Mouse (Mus musculus) stomach, embryonic 14.5 days (tissue): Measurements from ENCODE around the gene Rps6ka5. TPM values are rescaled to one million over a fixed set of nuclear protein-coding genes. Genes with fewer than 3 reads are reported as not detected.

Source experiments
- ATAC-seq: fragments of 200-750 bp; cut with Nextera tagmentation; 2 replicates; pipeline ENCODE4 v1.8.0; 2017; ENCODE audit warnings: low read depth, moderate TSS enrichment; ENCODE audit not compliant: insufficient number of reproducible peaks, insufficient read depth, low FRiP score
- H3K27ac ChIP-seq: fragments of 300-500 bp; sonication (generic); 2 replicates; pipeline ENCODE4 v1.5.1; 2014; ENCODE audit warnings: mild to moderate bottlenecking, low read length, moderate library complexity, mixed read lengths
- H3K27me3 ChIP-seq: fragments of 300-500 bp; sonication (generic); 2 replicates; pipeline ENCODE4 v1.6.1; 2014; ENCODE audit warnings: low read length, control low read depth, mixed read lengths; ENCODE audit not compliant: control insufficient read depth, insufficient read depth
- H3K36me3 ChIP-seq: fragments of 300-500 bp; sonication (generic); 2 replicates; pipeline ENCODE4 v1.6.1; 2014; ENCODE audit warnings: mild to moderate bottlenecking, control low read depth, low read length, moderate library complexity, mixed read lengths; ENCODE audit not compliant: control insufficient read depth, insufficient read depth
- H3K4me1 ChIP-seq: fragments of 300-500 bp; sonication (generic); 2 replicates; pipeline ENCODE4 v1.6.1; 2014; ENCODE audit warnings: low read length, control low read depth, mixed read lengths; ENCODE audit not compliant: control insufficient read depth, insufficient read depth
- H3K4me2 ChIP-seq: fragments of 300-500 bp; sonication (generic); replicated peaks from 2 replicates; pipeline ENCODE4 v1.6.1; 2014; ENCODE audit warnings: low read depth, low read length, control low read depth
- H3K4me3 ChIP-seq: fragments of 300-500 bp; sonication (generic); 2 replicates; pipeline ENCODE4 v1.5.1; 2014; ENCODE audit warnings: low read depth, low read length, control low read depth
- H3K9ac ChIP-seq: fragments of 300-500 bp; sonication (generic); replicated peaks from 2 replicates; pipeline ENCODE4 v1.6.1; 2014; ENCODE audit warnings: low read depth, mild to moderate bottlenecking, control low read depth, low read length, moderate library complexity, mixed read lengths
- H3K9me3 ChIP-seq: fragments of 300-500 bp; sonication (generic); 2 replicates; pipeline ENCODE4 v1.6.1; 2016; ENCODE audit warnings: low read depth, low read length, control low read depth; ENCODE audit not compliant: control insufficient read depth
- WGBS: fragments of 180-500 bp; shearing (Covaris S2); extraction: QIAGEN DNeasy Blood & Tissue Kit; methylation state at CpG from one replicate; pipeline ENCODE4 v1.1.7; 2014; 5-methylcytosine and 5-hydroxymethylcytosine counted together
- polyA plus RNA-seq: library from polyadenylated mRNA; unstranded; fragments of >200 nt; fragmentation: Nextera tagmentation; extraction: Ambion mirVana; gene quantifications from 2 replicates; pipeline ENCODE4 v1.2.1, GENCODE M21; 2014

Rps6ka5 gene
- polyA plus RNA-seq, 1 experiment from 2014 or later: 5.4 TPM

DNA sequence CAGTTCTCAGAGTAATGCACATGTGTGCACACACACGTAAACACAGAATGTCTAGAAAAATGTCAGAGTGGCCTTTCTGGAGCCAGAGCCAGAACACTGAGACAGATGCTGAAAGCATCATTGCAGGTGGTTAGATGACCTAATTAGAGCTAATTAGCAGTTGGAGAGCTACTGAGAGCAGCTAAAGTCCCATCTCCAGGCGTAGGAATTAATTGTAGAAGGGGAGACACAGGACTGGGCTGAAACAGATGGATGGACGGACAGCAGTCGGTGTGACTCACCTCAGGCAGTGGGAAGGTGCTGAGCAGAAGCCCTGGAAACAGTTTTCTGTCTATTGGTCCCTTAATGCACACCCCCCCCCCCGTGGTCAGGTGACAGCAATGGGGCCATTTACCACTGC, 8.4 kb upstream of the Rps6ka5 start:
- no peak for ATAC-seq
- no peak overlapping the region for H3K27ac ChIP-seq
- WGBS: 67% methylated on average over 5 of the region's 5 CpGs

DNA sequence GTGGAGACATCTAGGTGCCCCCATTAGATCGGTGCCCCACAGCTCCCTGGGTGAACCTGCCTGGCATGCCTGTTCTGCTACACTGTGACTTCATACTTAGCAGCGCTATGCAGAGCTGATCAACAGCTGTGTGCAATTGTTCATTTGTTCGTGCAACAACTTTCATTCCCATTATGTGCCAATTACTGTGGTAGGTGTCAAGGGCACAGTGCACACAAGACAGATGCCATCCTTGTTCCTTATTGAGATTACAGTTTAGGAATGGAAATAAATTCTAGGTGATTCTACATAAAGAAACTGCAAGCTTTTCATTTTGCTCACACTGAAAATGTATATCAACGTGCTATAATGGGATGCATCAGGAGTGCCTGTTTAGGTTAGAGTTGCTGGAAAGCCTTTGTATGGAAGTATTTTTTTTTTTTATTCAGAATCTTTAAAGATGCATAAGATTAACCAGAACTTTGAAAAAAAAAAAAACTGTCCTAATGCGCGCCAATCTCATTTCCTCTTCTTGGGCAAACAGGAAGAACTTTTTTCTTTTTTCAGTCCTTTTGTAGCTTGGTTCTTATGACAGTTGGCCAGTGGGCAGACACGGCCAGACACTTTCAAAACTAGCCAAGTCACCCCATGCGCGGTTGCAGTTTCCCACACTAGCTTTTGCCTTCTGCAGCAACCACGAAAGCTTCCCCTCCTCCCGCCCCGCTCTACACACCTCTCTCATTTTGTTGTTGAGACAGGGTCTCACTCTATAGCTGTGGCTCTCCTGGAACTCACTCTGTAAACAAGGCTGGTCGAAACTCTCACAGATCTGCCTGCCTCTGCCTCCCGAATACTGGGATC, 2.1 kb upstream of the Rps6ka5 start:
- ATAC-seq: no peak
- 68% methylated on average over 14 of the region's 14 CpGs for WGBS
- no peaks in the 10 kb centered on the region for H3K27me3 ChIP-seq
- no peak overlapping the region for H3K27ac ChIP-seq
- H3K4me2 ChIP-seq: no peak overlapping the region
- no peaks in the 10 kb centered on the region for H3K9me3 ChIP-seq
- H3K4me3 ChIP-seq: no peak overlapping the region
- no peaks in the 10 kb centered on the region for H3K36me3 ChIP-seq
- no peaks in the 10 kb centered on the region for H3K4me1 ChIP-seq
- H3K9ac ChIP-seq: no peak overlapping the region

More for the DNA sequence above, 8.4 kb upstream of the Rps6ka5 start:
- Histone ChIP-seq H3K27me3 (no peaks in the 10 kb centered on the region), H3K9me3 (no peaks in the 10 kb centered on the region), H3K4me3 (no peak overlapping the region), H3K4me2 (no peak overlapping the region), H3K9ac (no peak overlapping the region), H3K4me1 (no peaks in the 10 kb centered on the region), H3K36me3 (no peaks in the 10 kb centered on the region)

GRCm38 (mm10) chr12:100727891-100728290, 1.1 kb upstream of the Rps6ka5 start:
- H3K4me1 ChIP-seq: no peaks in the 10 kb centered on the region
- no peak overlapping the region for H3K4me3 ChIP-seq
- H3K4me2 ChIP-seq: no peak overlapping the region
- 32% methylated on average over 7 of the region's 7 CpGs for WGBS
- no peak overlapping the region for H3K9ac ChIP-seq
- ATAC-seq: no peak
- no peak overlapping the region for H3K27ac ChIP-seq
- no peaks in the 10 kb centered on the region for H3K27me3 ChIP-seq
- H3K9me3 ChIP-seq: no peaks in the 10 kb centered on the region
- no peaks in the 10 kb centered on the region for H3K36me3 ChIP-seq

GRCm38 (mm10) chr12:100725458-100725786, 1.4 kb downstream of the Rps6ka5 start:
- Histone ChIP-seq H3K27ac (no peak overlapping the region), H3K36me3 (no peaks in the 10 kb centered on the region), H3K4me2 (peak overlapping the region; percentile 56), H3K4me1 (no peaks in the 10 kb centered on the region), H3K27me3 (no peaks in the 10 kb centered on the region), H3K9me3 (no peaks in the 10 kb centered on the region), H3K4me3 (peak overlapping the region; percentile 79), H3K9ac (no peak overlapping the region)
- 6% methylated on average over 17 of the region's 17 CpGs for WGBS
- ATAC-seq: no peak

- Histone ChIP-seq H3K36me3 (no peaks in the 10 kb centered on the region), H3K4me3 (peak overlapping the region; percentile 79), H3K4me1 (no peaks in the 10 kb centered on the region), H3K4me2 (peak overlapping the region; percentile 86), H3K9me3 (no peaks in the 10 kb centered on the region), H3K27ac (peak overlapping the region; percentile 97), H3K9ac (peak overlapping the region; percentile 67), H3K27me3 (no peaks in the 10 kb centered on the region)
- WGBS: under 1% methylated on average over 81 of the region's 85 CpGs
- peak; percentile 100 for ATAC-seq
These were observed 2.0 kb downstream of the Rps6ka5 start for GRCm38 (mm10) chr12:100724606-100725457.

- H3K4me2 ChIP-seq: peak overlapping the region; percentile 86
- peak overlapping the region; percentile 97 for H3K27ac ChIP-seq
- no peaks in the 10 kb centered on the region for H3K27me3 ChIP-seq
- under 1% methylated on average over 8 of the region's 8 CpGs for WGBS
- no peaks in the 10 kb centered on the region for H3K36me3 ChIP-seq
- H3K4me3 ChIP-seq: peak overlapping the region; percentile 79
- no peaks in the 10 kb centered on the region for H3K4me1 ChIP-seq
- no peaks in the 10 kb centered on the region for H3K9me3 ChIP-seq
- ATAC-seq: no peak
- peak overlapping the region; percentile 67 for H3K9ac ChIP-seq
These were observed 2.6 kb downstream of the Rps6ka5 start for GRCm38 (mm10) chr12:100724182-100724581.

- Histone ChIP-seq H3K27ac (no peak overlapping the region), H3K27me3 (no peaks in the 10 kb centered on the region), H3K4me2 (no peak overlapping the region), H3K9ac (no peak overlapping the region), H3K9me3 (no peaks in the 10 kb centered on the region), H3K4me1 (no peaks in the 10 kb centered on the region), H3K36me3 (no peaks in the 10 kb centered on the region), H3K4me3 (no peak overlapping the region)
- no peak for ATAC-seq
- 59% methylated on average over 3 of the region's 3 CpGs for WGBS
These were observed 6.0 kb downstream of the Rps6ka5 start for GRCm38 (mm10) chr12:100720801-100721200.

DNA sequence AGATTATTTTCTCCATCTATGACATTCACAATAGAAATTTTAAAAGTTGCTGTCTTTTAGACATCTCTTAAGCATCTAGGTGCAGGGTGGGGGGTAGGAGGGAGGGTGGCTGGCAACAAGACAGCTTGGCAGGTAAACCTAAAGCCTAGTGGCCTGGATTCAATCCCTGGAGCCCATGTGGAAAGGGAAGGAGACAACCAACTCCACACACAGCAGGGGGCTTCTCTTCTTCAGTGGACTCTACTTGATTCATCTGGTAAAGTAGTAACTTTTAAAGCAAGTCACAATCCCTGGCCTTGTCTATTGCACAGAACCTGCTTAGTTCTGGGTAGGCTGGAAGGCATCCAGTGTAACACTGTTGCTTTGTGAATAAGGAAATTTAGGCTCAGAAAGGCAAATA, 9.3 kb downstream of the Rps6ka5 start:
- Histone ChIP-seq H3K4me1 (no peaks in the 10 kb centered on the region), H3K27me3 (no peaks in the 10 kb centered on the region), H3K9ac (no peak overlapping the region), H3K27ac (no peak overlapping the region), H3K9me3 (no peaks in the 10 kb centered on the region), H3K4me2 (no peak overlapping the region), H3K4me3 (no peak overlapping the region), H3K36me3 (no peaks in the 10 kb centered on the region)
- no peak for ATAC-seq
